Mouse (Mus musculus): Measurements from ENCODE around the gene Cygb.
"Not testable (repeated sequence)": the region's sequence is repeated elsewhere in the genome, so short reads cannot be mapped to it uniquely, and the experiment has no call there.

Cygb gene

DNA sequence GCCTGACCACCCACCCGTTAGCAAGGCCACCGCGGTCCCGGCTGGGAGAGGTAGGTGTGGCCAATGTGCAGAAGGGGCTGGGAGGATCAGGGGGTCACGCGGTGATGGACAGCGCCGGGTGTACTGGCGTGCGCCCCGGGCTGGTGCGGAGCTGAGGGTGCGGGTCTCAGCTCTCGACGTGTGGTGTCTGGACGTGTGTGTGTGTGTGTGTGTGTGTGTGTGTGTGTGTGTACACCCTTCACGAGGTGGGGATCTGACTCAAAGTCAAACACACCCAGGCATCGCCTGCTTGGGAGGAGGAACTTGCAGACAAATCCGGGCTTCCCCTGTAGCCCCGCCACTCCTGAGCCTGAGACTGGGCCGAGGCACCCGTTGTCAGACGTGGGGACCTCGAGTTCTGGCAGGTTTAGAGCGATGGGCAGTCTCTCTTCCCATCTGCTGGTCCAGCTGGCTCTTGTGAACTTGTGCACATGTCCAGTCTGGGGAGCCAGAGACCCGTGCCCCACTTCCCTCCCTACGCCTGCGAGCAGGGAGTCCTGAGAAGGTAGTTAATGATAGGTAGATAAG lies at the start of gene Cygb:
Cygb (minus strand) TSS at position 59 of the 567 bp plus-strand sequence.
- DNase-seq (ENCODE audit: low spot score in 2 of 2), result peak in 1 of 2 experiments; percentile 47

DNA sequence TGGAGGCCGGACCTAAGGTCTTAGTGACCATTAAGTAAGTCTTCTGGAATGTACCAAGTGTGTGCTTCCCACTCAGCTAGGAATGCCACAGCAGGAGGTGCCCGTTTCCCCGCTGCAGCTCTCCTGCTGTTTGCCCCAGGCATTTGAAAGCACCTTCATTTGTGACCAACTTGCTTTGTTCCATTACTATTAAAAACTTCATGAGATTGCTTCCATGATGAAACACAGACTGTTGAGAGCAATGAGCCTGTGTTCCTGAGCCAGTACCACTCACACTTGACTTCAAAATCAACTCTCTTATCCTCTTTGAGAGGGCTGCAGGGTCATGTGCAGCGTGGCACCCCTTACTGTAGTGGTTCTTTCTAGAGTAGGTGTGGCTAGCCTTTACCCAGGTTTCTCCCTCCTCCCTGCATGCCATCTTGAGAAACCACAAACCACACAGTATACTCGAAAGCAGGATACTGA lies 47.3 kb upstream of the Cygb start:
- no peak for DNase-seq (ENCODE audit: low spot score in 2 of 2)

DNA sequence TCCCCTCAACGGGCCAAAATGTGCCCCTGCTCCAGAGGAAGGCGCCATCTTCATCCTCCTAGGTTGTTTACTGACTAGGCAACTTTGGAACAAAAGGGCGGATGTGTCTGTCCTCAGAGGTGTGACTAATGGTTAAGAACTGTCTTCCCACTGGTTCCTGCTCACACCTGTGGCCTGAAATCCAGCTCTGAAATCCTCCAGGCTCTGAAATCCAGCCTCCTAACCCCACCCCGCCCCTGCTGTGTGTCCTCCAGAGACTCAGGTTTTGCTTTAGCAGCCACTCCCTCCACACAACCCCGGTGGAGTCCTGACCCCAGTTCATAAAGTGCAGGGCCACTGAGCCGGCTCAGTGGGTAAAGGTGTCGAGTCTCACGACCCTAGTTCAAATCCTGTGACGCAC lies 43.4 kb upstream of the Cygb start:
- DNase-seq (ENCODE audit: low spot score in 2 of 2), result no peak

DNA sequence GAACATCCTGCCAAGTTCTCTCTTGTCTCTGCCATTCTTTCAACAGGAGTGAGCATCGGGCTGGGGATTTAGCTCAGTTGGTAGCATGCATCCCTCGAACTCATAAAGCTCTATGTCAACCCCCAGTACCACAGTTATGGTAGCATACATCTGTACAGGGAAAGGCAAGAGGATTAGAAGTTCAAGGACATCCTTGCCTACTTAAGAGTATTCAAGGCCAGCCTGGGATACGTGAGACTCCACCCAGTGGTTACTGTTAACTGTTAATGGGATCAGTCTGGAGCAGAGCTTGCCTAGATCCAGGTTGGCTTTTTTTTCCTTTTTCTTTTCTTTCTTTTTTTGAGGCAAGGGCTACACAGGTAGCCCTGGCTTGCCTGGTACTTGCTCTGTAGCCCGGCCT lies 42.3 kb upstream of the Cygb start:
- no peak for DNase-seq (ENCODE audit: low spot score in 2 of 2)

DNA sequence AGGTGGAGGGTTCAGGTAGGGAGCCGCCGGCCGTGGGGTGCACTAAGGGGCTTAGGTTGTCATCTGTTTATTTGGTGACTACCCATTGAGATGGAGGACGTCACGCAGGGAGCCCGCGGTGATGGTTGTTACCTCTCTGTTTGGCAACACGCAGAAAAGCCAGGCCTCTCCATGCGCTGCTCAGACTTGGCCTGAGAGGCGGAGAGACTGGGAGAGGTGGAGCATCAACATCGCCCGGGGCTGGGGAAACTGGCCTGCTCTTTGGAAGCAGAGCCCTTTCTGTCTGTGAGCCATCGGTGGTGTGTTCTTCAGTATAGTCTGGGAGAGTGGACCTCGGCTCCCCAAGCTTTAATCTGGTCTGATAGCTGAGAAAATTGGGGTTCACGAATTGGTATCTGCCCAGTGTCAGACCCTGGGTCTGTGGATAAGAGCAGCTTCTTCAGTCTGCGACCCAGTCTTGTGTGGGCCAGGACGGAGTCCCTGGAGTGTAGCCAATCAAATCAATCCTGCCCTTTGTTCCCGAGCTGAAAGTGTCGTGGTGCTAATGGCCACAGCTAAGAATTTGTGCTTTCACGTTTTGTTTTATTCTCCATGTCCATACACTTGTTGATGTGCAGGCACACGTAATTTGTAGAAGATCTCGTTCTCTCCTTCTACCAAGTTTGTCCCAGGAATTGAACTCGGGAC lies 41.2 kb upstream of the Cygb start:
- no peak for DNase-seq (ENCODE audit: low spot score in 2 of 2)

DNA sequence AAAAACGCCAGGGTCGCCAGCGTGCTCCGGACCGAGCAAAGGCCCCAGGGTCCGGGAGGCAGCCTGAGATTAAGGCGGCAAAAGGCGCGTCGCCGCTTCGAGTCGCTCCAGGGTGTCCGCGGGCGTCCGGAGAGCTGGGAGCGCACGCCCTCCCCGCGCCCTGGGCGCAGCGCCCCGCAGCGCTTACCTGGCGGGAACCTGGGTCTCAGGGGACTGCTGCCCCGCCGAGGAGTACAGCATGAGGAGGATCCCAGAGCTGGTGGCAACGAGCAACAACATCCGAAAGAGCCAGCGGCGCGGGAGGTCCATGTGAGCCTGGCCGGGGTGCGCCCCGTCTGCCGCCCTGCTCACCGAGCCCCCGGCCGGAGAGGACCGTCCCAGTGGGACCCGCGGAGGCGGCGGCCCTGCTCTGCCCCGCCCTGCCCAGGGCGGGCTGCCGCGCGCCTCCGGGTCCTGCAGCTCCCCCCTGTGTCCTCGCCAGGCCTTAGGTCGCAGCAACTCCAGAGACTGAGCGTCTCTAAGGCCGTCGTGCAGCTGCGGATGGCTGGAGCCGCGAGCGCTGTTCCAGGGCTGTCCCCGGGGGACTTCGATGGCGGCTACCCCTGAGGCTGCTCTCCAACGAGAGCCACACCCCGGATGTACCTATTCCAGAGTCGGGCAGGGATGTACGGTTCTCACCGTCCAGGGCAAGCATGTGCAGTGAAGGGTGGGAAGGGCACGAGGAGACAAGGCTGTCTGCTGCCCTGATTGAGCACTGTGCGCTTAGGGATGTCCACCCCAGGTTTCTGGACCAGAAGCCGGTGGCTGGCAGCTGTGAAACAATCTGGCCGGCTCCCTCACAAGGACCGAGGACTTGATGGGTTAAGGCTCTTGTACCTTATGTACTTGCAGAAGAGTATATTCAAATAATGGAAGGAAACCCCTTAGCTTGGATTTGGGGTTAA lies 40.4 kb upstream of the Cygb start:
- no peak for DNase-seq (ENCODE audit: low spot score in 2 of 2)

DNA sequence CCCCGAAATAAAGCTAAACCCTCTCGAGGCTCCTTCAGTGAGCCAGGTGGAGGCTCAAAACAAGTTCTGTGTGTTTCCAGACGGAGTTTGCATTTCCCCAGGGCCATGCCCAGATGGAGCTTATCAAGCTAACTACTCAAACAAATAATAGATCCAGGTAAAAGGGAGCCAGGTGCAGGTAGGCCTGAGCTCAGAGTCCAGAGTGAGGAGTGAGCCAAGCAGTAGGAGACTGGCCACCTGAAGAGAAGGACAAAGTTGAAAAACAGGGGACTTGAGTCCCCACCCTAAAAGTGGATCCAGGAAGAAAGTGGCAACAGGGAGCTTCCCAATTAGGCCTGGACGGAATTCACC lies 39.8 kb upstream of the Cygb start:
- no peak for DNase-seq (ENCODE audit: low spot score in 2 of 2)

DNA sequence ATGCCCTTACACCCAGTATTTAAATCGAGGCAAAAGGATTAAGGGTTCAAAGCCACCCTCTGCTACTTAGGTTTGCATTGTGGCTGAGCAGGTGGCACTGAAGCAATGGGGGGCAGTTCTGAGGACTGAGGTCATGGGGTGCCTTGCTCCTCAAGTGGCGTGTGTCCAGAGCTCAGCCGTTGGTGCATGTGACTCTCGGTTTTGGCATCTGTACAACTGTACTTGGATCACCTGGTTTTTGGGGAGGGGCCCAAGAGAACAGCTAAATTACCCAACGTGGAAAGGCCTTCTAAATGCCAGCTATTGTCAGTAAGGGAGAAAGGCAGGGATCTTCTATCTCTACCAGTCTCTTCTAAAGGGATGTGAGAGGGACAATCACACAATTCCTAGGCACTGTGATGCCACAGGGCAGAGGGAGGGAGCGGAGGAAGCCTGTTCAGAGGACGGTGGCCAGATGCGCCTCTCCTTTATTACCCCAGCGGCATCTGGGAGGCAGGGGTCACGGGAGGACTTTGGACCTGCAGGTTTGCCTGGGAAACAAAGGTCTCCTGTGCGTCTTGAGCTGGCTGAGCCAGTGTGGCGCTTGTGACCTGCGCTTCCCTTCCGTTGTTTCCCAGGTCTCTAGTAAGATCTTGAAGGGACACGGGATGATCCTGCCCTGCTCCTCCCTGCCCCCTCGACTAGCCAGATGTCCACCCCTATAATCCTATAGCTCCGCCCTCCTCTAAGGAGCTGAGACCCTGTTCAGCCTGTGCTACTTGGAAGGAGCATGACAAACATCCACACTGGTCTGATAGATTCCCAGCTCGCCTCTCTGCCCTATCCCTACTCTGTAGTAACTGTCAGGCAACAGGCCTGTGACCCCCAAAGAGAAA lies 36.8 kb upstream of the Cygb start:
- DNase-seq (ENCODE audit: low spot score in 2 of 2), result no peak

DNA sequence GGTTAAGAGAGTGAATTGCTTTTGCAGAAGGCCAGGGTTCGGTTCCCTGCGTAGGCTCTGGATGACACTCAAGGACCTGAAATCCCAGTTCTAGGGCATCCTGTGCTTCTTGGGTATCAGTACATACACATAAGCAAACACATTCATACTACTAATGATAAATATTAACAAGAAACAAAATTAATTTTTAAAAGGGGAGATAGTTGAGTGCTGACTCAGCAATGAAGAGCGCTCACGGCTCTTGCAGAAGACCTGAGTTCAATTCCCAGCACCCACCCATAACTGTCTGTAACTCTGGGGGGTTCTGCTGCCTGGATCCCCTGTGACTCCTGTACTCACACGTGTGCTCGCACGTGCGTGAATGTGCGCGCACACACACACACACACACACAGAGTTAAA lies 35.5 kb upstream of the Cygb start:
- no peak for DNase-seq (ENCODE audit: low spot score in 2 of 2)

DNA sequence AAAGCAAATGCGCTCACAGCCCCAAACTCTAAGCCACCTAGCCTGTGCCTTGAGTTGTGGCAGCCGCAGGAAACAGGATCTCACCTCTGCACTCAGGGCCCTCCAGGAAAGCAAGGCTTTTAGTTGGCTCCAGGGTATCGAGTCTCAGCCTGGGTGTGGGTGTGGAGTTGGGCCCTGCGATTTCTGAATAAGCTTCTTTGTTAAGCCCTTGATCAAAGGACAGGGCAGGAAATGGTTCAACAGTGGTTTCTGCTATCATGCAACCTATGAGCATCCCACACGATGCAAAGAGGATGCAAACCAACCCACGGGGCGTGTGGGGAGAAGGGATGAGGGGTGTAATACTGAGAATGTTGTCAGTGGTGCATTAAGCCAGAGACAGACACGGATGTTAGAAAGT lies 33.8 kb upstream of the Cygb start:
- DNase-seq (ENCODE audit: low spot score in 2 of 2), result no peak

DNA sequence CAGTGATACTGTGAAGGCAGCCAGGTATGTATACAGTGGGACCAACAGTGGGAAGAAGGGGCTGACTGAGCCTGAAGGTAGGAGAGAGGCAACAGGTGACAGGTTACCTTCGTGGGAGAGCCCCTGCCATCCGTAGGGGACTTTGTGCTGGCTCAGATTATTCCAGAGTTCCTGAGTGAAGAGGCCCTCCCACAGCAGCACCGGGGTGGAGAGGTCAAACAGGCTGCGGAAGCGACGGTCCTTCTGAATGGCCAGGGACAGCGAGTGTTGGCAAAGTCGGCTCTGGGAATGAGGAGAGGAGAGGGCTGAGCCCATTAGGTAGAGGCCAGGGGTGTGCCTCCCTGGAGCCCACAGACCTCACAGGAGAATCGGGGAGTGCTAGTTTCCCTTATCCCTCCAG lies 31.6 kb upstream of the Cygb start:
- DNase-seq (ENCODE audit: low spot score in 2 of 2), result no peak

DNA sequence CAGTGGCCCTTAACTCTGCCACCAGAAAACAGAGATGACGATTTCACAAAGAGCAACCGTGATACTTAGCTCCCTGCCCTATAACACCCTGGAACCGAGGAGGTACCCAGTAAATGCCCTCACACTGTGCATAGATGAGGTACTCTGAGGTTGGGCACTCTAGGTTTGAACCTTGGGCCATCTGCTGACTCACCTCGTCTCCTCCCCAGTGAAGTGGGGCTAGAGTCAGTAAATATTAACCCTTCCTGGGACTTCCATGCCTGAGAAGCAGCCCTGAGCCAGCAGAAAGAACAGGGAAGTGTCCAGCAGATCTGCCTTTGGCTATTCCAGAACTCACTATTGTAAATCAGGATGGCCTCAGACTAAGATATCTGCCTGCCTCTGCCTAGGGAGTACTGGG lies 29.7 kb upstream of the Cygb start:
- no peak for DNase-seq (ENCODE audit: low spot score in 2 of 2)

DNA sequence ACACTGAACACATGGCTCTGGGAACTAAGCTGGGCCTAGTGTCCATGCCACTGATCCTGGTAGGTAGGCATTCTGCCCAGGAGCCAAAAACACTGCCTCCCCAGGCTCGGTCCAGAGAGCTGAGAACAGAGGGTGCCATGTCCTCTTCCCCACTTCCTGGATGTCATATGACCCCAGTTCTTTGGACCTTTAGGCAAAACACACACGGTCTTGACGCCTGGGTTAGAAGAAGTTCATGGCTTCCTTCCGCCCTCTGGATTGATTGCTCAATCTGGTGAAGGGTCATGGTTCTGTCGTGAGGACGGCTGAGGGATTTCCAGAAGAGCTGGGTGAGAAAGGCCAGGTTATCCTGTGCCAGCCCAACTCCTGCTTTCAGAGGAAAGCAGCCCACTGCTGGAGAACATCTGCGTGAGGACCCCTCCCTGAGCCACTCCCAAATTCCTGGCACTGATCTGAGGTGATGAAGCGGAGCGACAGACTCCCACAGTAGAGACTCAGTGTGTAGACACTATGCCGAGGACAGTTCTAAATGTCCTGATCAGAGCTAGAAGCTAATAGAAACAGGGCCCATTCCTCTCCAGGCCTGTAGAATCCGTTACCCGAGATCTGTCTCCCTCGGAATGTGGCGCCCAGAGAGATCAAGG lies 28.5 kb upstream of the Cygb start:
- no peak for DNase-seq (ENCODE audit: low spot score in 2 of 2)

DNA sequence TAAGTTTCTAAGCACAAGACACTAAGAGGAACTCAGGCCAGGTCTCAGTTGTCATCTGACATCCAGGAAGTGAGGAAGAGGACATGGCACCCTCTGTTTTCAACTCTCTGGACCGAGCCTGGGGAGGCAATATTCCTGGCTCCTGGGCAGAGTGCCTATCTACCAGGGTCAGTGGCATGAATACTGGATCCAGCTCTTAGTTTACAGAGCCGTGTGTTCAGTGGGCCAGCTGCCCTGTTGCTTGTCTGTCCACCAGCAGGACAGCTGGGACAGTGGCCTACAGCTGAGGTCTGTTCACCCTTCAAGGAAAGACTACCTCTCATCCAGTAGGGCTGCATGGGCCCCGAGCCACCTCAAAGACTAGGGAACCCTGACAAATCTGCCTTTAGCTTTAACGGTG lies 27.0 kb upstream of the Cygb start:
- DNase-seq (ENCODE audit: low spot score in 2 of 2), result no peak

DNA sequence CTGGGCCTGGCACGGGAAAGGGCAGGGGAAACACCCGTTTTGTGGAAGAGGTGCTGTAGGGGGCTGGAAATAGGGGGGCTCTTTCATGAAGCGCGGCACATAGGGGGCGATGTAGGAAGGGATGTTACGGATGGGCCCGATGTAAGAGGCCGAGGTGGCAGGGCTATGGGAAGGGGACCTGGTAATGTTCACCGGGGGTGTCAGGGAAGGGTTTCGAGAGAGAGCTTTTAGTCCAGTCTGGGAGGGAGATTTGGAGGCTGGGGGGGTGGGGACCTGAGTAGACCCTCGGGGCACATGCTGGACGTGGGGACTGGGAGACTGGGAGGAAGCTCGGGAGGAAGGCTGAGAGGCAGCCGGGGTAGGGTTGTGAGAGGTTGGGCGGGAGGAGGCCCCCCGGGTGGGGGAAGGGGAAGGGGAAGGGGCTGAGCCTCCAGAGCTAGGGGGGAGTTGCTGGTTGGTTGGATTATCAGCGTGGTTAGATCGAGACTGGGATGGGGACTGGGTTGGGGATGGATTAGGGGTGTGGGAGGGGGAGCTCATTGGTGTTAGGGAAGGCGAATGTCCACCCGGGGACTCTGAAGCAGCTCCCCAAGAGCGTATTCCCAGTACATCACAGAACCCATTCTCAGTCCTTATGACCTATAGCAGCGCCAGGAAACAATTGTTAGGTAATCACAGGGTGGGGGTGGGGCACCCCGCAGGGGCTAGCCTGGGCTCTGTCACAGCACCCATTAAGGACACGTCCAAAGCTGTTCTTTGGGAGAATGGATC lies 26.4 kb upstream of the Cygb start:
- DNase-seq (ENCODE audit: low spot score in 2 of 2), result no peak

DNA sequence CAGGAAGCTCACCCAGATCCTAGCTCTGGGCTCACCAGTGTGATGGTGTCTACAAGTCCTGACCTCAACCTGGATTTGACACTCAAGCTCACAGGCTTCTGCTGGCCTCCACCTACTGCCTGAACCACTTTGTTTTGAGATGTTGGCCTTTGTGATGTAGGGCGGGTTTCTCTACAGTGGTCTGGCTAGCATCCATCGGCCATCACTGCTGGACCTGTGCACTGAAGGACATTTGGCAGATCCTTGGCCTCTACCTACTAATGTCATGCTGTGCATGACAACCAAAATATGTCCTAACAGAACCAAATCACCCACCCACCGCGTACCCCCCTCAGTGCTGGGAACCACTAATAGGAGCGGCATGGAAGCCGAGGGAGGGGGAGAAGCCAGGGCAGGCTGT lies 25.0 kb upstream of the Cygb start:
- no peak for DNase-seq (ENCODE audit: low spot score in 2 of 2)

DNA sequence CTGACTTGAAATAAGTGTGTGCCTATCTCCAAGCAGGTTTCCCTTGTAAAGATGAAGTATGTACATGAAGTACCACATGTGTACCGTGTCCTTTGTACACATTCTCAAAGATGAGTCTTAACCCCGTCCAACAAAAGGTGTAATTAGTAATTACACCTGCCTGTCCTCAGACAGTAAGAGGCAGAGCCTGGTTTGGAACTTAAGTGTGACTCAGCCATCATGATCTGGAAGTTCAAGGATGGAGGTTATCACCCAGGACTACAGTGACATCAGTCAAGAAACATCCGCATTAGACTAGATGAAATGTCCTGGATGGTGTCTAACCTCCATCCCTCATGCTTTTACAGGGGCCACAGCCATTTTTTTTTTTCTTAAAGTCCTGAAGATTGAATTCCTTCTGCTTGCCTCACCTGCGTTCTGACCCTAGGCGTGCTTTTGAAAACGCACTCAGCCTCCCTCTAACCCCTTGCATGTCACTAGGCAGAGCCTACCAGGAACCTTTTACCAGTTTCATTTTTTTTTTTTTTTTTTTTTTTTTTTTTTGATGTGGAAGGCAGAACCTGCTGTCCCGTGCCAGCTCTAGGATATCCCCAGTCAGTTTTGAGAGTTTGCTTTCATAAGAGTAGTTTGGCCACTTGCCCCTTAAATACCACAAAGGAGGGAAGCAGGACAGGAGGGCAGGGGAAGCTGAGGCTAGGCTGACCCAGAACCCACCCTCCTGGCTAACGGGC lies 23.8 kb upstream of the Cygb start:
- no peak for DNase-seq (ENCODE audit: low spot score in 2 of 2)

DNA sequence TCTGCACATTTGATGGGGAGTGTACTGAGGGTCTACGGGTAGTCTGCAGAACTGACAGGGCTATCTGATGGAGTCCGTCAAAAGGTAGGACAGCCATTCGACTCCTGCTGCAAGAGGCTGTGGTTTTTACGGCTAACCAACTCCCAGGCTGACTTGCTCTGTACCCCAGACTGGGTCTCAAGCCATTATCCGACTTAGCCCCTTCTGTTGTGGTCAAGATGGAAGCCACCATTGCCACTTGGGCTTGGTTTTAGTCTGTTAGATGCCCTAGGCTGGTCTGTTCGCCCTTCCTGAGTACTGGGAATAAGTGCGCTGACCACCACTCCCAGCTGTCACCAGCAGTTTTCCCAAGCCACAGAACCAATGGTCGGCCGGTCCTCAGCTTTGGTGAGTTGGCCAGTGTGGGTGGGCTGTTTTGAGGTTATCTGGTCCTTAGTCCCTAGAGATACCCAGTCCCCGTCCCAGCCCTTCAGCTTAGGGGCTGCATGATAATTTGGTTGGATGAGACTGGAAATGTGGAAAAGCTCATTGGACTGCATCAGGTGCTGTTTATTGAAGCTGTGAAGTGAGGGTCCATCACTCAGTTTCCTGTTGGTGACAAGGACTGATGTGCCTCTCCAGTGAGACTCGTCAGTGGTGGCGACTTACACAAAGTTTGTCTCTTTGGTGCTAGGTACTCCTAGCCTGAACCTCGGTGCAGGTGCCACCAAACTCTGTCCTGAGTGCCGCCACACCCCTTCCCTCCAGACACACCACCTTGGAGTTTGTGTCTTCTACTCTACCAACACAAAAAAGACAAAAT lies 22.3 kb upstream of the Cygb start:
- DNase-seq (ENCODE audit: low spot score in 2 of 2), result no peak

DNA sequence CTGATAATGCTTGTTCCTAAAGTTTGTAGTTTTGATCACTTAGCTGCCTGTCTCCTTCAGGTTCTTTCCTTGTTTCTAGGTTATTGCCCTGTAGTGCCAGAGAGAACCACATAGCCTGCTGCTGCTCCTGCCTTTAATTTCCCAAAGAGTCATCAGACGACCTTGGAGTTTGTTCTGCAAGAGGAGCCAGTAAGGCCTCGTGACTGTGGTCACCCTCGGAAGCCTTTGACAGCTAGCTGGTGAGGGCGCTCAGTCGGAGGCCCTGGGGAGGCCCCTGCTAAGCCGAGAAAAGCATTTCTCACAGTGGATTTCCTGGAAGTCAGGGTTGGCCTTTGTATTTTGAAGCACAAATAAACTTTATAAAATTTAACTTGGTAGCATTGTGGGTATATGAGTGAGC lies 21.3 kb upstream of the Cygb start:
- not testable (repeated sequence) for DNase-seq (ENCODE audit: low spot score in 2 of 2)
